Mouse (Mus musculus) monocyte, adult 59 days (primary cell): ENCODE results near the gene Itgb7. TPM values are rescaled to one million over a fixed set of nuclear protein-coding genes. Genes with fewer than 3 reads are reported as not detected.

Source experiments
- total RNA-seq, 2 experiments: library from RNA; stranded (reverse); gene quantifications; one replicate each; pipeline ENCODE4 v1.2.4; 2023

The Itgb7 gene
- total RNA-seq: 100 to 1,000 TPM; 452 to 480 TPM

GRCm38 (mm10) chr15:102231748-102232147 lies at the start of gene Itgb7:
Gene Itgb7, minus strand, starts transcription at chr15:102231944.

GRCm38 (mm10) chr15:102279092-102279782 lies 47.5 kb upstream of the Itgb7 start, which contains the start of gene Mfsd5:
Gene Mfsd5, plus strand, starts transcription at chr15:102279454.

GRCm38 (mm10) chr15:102270274-102270960 lies 38.7 kb upstream of the Itgb7 start, which contains the start of gene Gm9918:
Gene Gm9918, plus strand, starts transcription at chr15:102270563.

GRCm38 (mm10) chr15:102257202-102258075 lies 25.7 kb upstream of the Itgb7 start, which contains the start of gene Rarg:
Gene Rarg, minus strand, starts transcription at chr15:102257517.

GRCm38 (mm10) chr15:102204674-102205505 lies 26.9 kb downstream of the Itgb7 start, which contains the start of gene Csad:
Gene Csad, minus strand, starts transcription at chr15:102204724.

GRCm38 (mm10) chr15:102202971-102203834 lies 28.5 kb downstream of the Itgb7 start, which contains the start of gene Zfp740:
Gene Zfp740, plus strand, starts transcription at chr15:102203249.

Other genes starting within 250 kb of the Itgb7 start
- gene Krt8, start 227.5 kb downstream of the Itgb7 start, total RNA-seq: under 1 TPM in 1 of 2 experiments, not detected in 1; 0.36 TPM
- gene Krt18, start 203.8 kb downstream of the Itgb7 start, total RNA-seq: not detected
- 100 to 1,000 TPM; 224 to 241 TPM for gene Eif4b, start 158.2 kb downstream of the Itgb7 start, total RNA-seq
- 1 to 10 TPM in 1 of 2 experiments, under 1 TPM in 1; 0.82 to 1.5 TPM for gene Tns2, start 131.5 kb downstream of the Itgb7 start, total RNA-seq
- gene Spryd3, start 95.7 kb downstream of the Itgb7 start, total RNA-seq: 10 to 100 TPM; 23.5 to 24.4 TPM
- gene Igfbp6, start 87.6 kb downstream of the Itgb7 start, total RNA-seq: 1 to 10 TPM; 1.3 to 2.7 TPM
- gene Soat2, start 81.4 kb downstream of the Itgb7 start, total RNA-seq: 1 to 10 TPM in 1 of 2 experiments, under 1 TPM in 1; 0.70 to 1.4 TPM
- 10 to 100 TPM; 81.6 to 82.5 TPM for gene Zfp740, start 28.7 kb downstream of the Itgb7 start, total RNA-seq
- 10 to 100 TPM; 23.0 to 29.3 TPM for gene Csad, start 27.2 kb downstream of the Itgb7 start, total RNA-seq
- gene Rarg, start 25.6 kb upstream of the Itgb7 start, total RNA-seq: 10 to 100 TPM; 92.1 to 98.7 TPM
- not detected for gene Gm9918, start 38.6 kb upstream of the Itgb7 start, total RNA-seq
- 10 to 100 TPM; 61.9 to 62.3 TPM for gene Mfsd5, start 47.5 kb upstream of the Itgb7 start, total RNA-seq
- gene Espl1, start 64.3 kb upstream of the Itgb7 start, total RNA-seq: 1 to 10 TPM; 6.8 to 7.2 TPM
- gene Pfdn5, start 94.2 kb upstream of the Itgb7 start, total RNA-seq: 100 to 1,000 TPM; 450 to 458 TPM
- 10 to 100 TPM; 30.1 to 40.6 TPM for gene Myg1, start 99.8 kb upstream of the Itgb7 start, total RNA-seq
- 10 to 100 TPM; 24.3 to 28.5 TPM for gene Aaas, start 118.8 kb upstream of the Itgb7 start, total RNA-seq
- gene Sp7, start 135.2 kb upstream of the Itgb7 start, total RNA-seq: not detected
- gene Sp1, start 174.2 kb upstream of the Itgb7 start, total RNA-seq: 100 to 1,000 TPM; 147 to 181 TPM
- gene Amhr2, start 213.4 kb upstream of the Itgb7 start, total RNA-seq: not detected
- 100 to 1,000 TPM; 272 to 309 TPM for gene Prr13, start 227.1 kb upstream of the Itgb7 start, total RNA-seq
- gene Pcbp2, start 238.6 kb upstream of the Itgb7 start, total RNA-seq: 100 to 1,000 TPM; 637 to 654 TPM